Mouse (Mus musculus) liver, postnatal 0 days (tissue): ENCODE results near the gene Dthd1.

Experiments
- CTCF ChIP-seq: sonication (generic); IDR thresholded peaks from 2 replicates; pipeline ENCODE4 v1.5.1; 2016; ENCODE audit warnings: antibody characterized with exemption, low read depth
- EP300 ChIP-seq: IDR thresholded peaks from 2 replicates; pipeline ENCODE4 v1.6.1; 2016; ENCODE audit warnings: antibody characterized with exemption, low read depth, mild to moderate bottlenecking

DNA sequence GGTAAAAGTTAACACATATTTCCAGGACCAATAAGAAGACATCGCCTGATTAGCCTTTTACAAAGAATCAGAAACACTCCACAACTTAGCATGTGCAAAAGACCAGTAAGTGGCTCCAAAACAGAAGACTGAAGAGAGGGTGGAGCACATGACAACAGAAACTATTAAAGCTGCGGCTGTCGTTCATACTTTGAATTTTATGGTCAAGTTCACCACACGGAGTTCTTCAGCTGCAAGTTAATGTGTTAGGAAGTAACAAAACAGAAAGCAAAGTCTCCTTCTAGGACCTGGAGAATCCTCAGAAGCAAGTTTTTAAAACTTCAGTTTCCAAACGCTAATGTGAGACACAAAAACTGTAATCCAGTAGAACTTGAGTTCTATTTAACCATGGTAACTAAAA is 49.5 kb upstream of the Dthd1 start:
- TF ChIP-seq CTCF: no peak
- no peak for TF ChIP-seq EP300
